Mouse (Mus musculus) heart, postnatal 0 days (tissue): ENCODE results near the gene Col25a1.

Source experiments
- CTCF ChIP-seq: IDR thresholded peaks from 2 replicates; pipeline ENCODE4 v1.5.1; 2016; ENCODE audit warnings: antibody characterized with exemption, control low read depth, low read depth
- EP300 ChIP-seq: IDR thresholded peaks from 2 replicates; pipeline ENCODE4 v1.6.1; 2016; ENCODE audit warnings: antibody characterized with exemption, low read depth

DNA sequence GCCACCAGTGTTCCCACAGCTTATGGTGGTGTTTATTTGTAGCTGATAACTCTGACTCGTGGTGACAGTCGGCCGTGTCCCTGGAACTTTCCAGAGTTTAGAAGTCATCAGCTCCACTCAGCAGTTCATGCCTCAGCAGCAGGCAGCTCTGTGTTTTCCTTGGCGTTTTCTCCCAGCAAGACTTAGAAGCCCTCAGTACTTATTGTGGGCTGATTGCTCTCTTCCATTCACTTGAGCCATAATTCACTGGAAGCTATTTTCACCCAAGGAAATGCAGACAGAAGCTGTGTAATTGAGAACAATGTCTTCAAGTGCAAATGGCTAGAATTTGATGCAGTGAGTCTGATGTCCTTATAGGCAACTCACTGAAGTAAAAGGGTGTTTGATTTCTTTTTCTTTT lies 254.6 kb downstream of the Col25a1 start:
- TF ChIP-seq CTCF (no peak), EP300 (no peak)
